Mouse (Mus musculus) heart, embryonic 16.5 days (tissue): ENCODE data around the gene Myd88. TPM values are rescaled to one million over a fixed set of nuclear protein-coding genes. Genes with fewer than 3 reads are reported as not detected.

ENCODE experiments used
- ATAC-seq: fragments of 200-750 bp; cut with Nextera tagmentation; replicated peaks from 2 replicates; pipeline ENCODE4 v1.8.0; 2017; ENCODE audit warnings: moderate number of reproducible peaks; ENCODE audit not compliant: insufficient read depth, low FRiP score; ENCODE audit errors: extremely low read depth
- H3K27ac ChIP-seq: fragments of 300-500 bp; sonication (generic); 2 replicates; pipeline ENCODE4 v1.5.1; 2014; ENCODE audit warnings: mild to moderate bottlenecking, low read length, control low read depth, moderate library complexity
- H3K27me3 ChIP-seq: fragments of 300-500 bp; sonication (generic); 2 replicates; pipeline ENCODE4 v1.6.1; 2014; ENCODE audit warnings: low read length, mixed read lengths; ENCODE audit not compliant: control insufficient read depth, insufficient read depth
- H3K36me3 ChIP-seq: fragments of 300-500 bp; sonication (generic); 2 replicates; pipeline ENCODE4 v1.6.1; 2014; ENCODE audit not compliant: control insufficient read depth, insufficient read depth
- H3K4me1 ChIP-seq: fragments of 300-500 bp; sonication (generic); 2 replicates; pipeline ENCODE4 v1.6.1; 2014; ENCODE audit warnings: low read length, mixed read lengths; ENCODE audit not compliant: control insufficient read depth, insufficient read depth
- H3K4me2 ChIP-seq: fragments of 300-500 bp; sonication (generic); 2 replicates; pipeline ENCODE4 v1.6.1; 2014; ENCODE audit warnings: low read depth, mild to moderate bottlenecking, control low read depth, low read length
- H3K4me3 ChIP-seq: fragments of 300-500 bp; sonication (generic); 2 replicates; pipeline ENCODE4 v1.5.1; 2014; ENCODE audit warnings: mild to moderate bottlenecking, control low read depth, low read length
- H3K9ac ChIP-seq: fragments of 300-500 bp; sonication (generic); 2 replicates; pipeline ENCODE4 v1.6.1; 2014; ENCODE audit warnings: low read length, control low read depth
- H3K9me3 ChIP-seq: fragments of 300-500 bp; sonication (generic); replicated peaks from 2 replicates; pipeline ENCODE4 v1.6.1; 2016; ENCODE audit warnings: low read length; ENCODE audit not compliant: control insufficient read depth
- WGBS: fragments of 180-500 bp; shearing (Covaris S2); extraction: QIAGEN DNeasy Blood & Tissue Kit; methylation state at CpG from one replicate; pipeline ENCODE4 v1.1.7; 2014; 5-methylcytosine and 5-hydroxymethylcytosine counted together
- polyA plus RNA-seq: library from polyadenylated mRNA; unstranded; fragments of >200 nt; fragmentation: Nextera tagmentation; extraction: Ambion mirVana; gene quantifications from 2 replicates; pipeline ENCODE4 v1.2.1, GENCODE M21; 2015

Gene Myd88
- polyA plus RNA-seq, 1 experiment from 2014 or later: 18.1 TPM

DNA sequence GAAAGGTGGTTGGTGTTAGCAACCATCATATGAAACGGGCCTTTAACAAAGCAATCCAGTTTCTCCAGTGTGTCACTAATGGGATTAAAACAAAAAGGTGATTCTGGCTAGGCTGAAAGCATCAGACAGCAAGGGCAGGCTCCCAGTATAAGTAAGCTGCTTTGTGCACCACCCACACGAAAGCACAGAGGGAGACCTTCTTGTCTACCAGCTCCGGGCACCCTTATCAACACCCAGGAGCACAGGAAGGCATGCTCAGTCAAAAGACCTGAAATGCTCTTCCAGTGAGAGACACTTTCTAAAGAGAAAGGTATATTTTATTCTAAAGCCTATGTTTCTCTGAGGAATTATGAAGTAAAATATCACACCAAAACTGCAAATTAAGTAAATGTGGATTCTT, 50.4 kb downstream of the Myd88 start:
- no peak for ATAC-seq
- H3K27me3 ChIP-seq: no peaks in the 10 kb centered on the region
- H3K9me3 ChIP-seq: no peaks in the 10 kb centered on the region
- H3K9ac ChIP-seq: no peak overlapping the region
- H3K4me3 ChIP-seq: no peak overlapping the region
- whole genome bisulfite sequencing: 61% methylated on average over 3 of the region's 3 CpGs
- H3K27ac ChIP-seq: no peak overlapping the region
- peaks cover 5% of the 10 kb centered on the region; the same call in 1 of the 2 replicates for H3K36me3 ChIP-seq
- H3K4me2 ChIP-seq: no peak overlapping the region
- no peaks in the 10 kb centered on the region for H3K4me1 ChIP-seq

Other genes starting within 250 kb of the Myd88 start
- gene Plcd1, start 247.9 kb downstream of the Myd88 start, polyA plus RNA-seq: 23.0 and 23.8 TPM in 2 replicates
- 0.67 and 0.84 TPM in 2 replicates for gene Dlec1, start 238.9 kb downstream of the Myd88 start, polyA plus RNA-seq
- 1.4 and 2.0 TPM in 2 replicates for gene Acaa1b, start 184.3 kb downstream of the Myd88 start, polyA plus RNA-seq
- gene Gm47289, start 182.2 kb downstream of the Myd88 start, polyA plus RNA-seq: not detected in 2 replicates
- not detected in 2 replicates for gene Slc22a13, start 132.3 kb downstream of the Myd88 start, polyA plus RNA-seq
- 8.3 TPM in 2 replicates for gene Oxsr1, start 19.0 kb downstream of the Myd88 start, polyA plus RNA-seq
- gene Acaa1a, start 1.7 kb downstream of the Myd88 start, polyA plus RNA-seq: 100 and 104 TPM in 2 replicates
- gene Xylb, start 16.0 kb upstream of the Myd88 start, polyA plus RNA-seq: 1.00 and 1.1 TPM in 2 replicates
- 0.20 TPM in 1 of 2 replicates, not detected in the other for gene Slc22a14, start 24.1 kb upstream of the Myd88 start, polyA plus RNA-seq
- gene Acvr2b, start 60.7 kb upstream of the Myd88 start, polyA plus RNA-seq: 7.3 and 8.6 TPM in 2 replicates
- 10.7 and 11.1 TPM in 2 replicates for gene Exog, start 103.5 kb upstream of the Myd88 start, polyA plus RNA-seq
- gene Scn5a, start 237.6 kb upstream of the Myd88 start, polyA plus RNA-seq: 7.5 and 9.0 TPM in 2 replicates